Mouse (Mus musculus) embryonic facial prominence, embryonic 12.5 days (tissue): ENCODE results near the gene Nav2. TPM values are rescaled to one million over a fixed set of nuclear protein-coding genes. Genes with fewer than 3 reads are reported as not detected.

ENCODE experiments used
- ATAC-seq: fragments of 200-750 bp; cut with Nextera tagmentation; 2 replicates; pipeline ENCODE4 v1.8.0; 2017; ENCODE audit not compliant: insufficient number of reproducible peaks, insufficient read depth, low FRiP score, low TSS enrichment
- H3K27ac ChIP-seq: fragments of 300-500 bp; sonication (generic); 2 replicates; pipeline ENCODE4 v1.5.1; 2016; ENCODE audit warnings: mild to moderate bottlenecking
- H3K27me3 ChIP-seq: fragments of 300-500 bp; sonication (generic); 2 replicates; pipeline ENCODE4 v1.6.1; 2016; ENCODE audit warnings: mild to moderate bottlenecking, moderate library complexity
- H3K36me3 ChIP-seq: fragments of 300-500 bp; sonication (generic); 2 replicates; pipeline ENCODE4 v1.6.1; 2016; ENCODE audit warnings: mild to moderate bottlenecking
- H3K4me1 ChIP-seq: fragments of 300-500 bp; sonication (generic); 2 replicates; pipeline ENCODE4 v1.6.1; 2016
- H3K4me2 ChIP-seq: fragments of 300-500 bp; sonication (generic); replicated peaks from 2 replicates; pipeline ENCODE4 v1.6.1; 2016; ENCODE audit warnings: mild to moderate bottlenecking, moderate library complexity
- H3K4me3 ChIP-seq: fragments of 300-500 bp; sonication (generic); 2 replicates; pipeline ENCODE4 v1.5.1; 2016; ENCODE audit warnings: mild to moderate bottlenecking
- H3K9ac ChIP-seq: fragments of 300-500 bp; sonication (generic); 2 replicates; pipeline ENCODE4 v1.6.1; 2016; ENCODE audit warnings: mild to moderate bottlenecking, moderate library complexity
- H3K9me3 ChIP-seq: fragments of 300-500 bp; sonication (generic); 2 replicates; pipeline ENCODE4 v1.6.1; 2016; ENCODE audit warnings: mild to moderate bottlenecking, moderate library complexity
- WGBS: fragments of 180-500 bp; shearing (Covaris S2); methylation state at CpG from one replicate; pipeline ENCODE4 v1.1.7; 2016; 5-methylcytosine and 5-hydroxymethylcytosine counted together
- polyA plus RNA-seq: library from polyadenylated mRNA; unstranded; fragments of >200 nt; fragmentation: Nextera tagmentation; extraction: Ambion mirVana; gene quantifications from 2 replicates; pipeline ENCODE4 v1.2.1, GENCODE M21; 2016

Nav2 gene
- polyA plus RNA-seq, 1 experiment from 2014 or later = 14.2 TPM

- WGBS = 35% methylated on average over 2 of the region's 3 CpGs
- no peaks in the 10 kb centered on the region for H3K9me3 ChIP-seq
- H3K9ac ChIP-seq = no peak overlapping the region
- ATAC-seq = no peak
- H3K4me1 ChIP-seq = 0 out of 2 replicates have a peak, but pooled peaks cover 4% of the 10 kb centered on the region
- H3K4me3 ChIP-seq = no peak overlapping the region
- H3K4me2 ChIP-seq = no peak overlapping the region
- no peaks in the 10 kb centered on the region for H3K36me3 ChIP-seq
- no peak overlapping the region for H3K27ac ChIP-seq
- no peaks in the 10 kb centered on the region for H3K27me3 ChIP-seq
Observed at GRCm38 (mm10) chr7:49369006-49369405, 460.5 kb downstream of the Nav2 start.

GRCm38 (mm10) chr7:49369809-49370473 lies 461.4 kb downstream of the Nav2 start:
- Histone ChIP-seq H3K27me3 (no peaks in the 10 kb centered on the region; the same call in 1 of the 2 replicates), H3K4me2 (no peak overlapping the region), H3K36me3 (no peaks in the 10 kb centered on the region), H3K27ac (no peak overlapping the region), H3K9me3 (no peaks in the 10 kb centered on the region), H3K4me3 (no peak overlapping the region), H3K4me1 (0 out of 2 replicates have a peak, but pooled peaks cover 4% of the 10 kb centered on the region), H3K9ac (no peak overlapping the region)
- no peak for ATAC-seq
- 90% methylated on average over 10 of the region's 10 CpGs for WGBS

- WGBS = 95% methylated on average over 2 of the region's 2 CpGs
- no peaks in the 10 kb centered on the region for H3K9me3 ChIP-seq
- no peak overlapping the region for H3K4me3 ChIP-seq
- peaks cover 13% of the 10 kb centered on the region; the same call in 1 of the 2 replicates for H3K4me1 ChIP-seq
- H3K9ac ChIP-seq = no peak overlapping the region
- H3K4me2 ChIP-seq = no peak overlapping the region
- no peak for ATAC-seq
- no peak overlapping the region for H3K27ac ChIP-seq
- H3K36me3 ChIP-seq = no peaks in the 10 kb centered on the region
- H3K27me3 ChIP-seq = no peaks in the 10 kb centered on the region; the same call in 1 of the 2 replicates
Observed at GRCm38 (mm10) chr7:49371345-49371744, 462.8 kb downstream of the Nav2 start.

GRCm38 (mm10) chr7:49371972-49372371 lies 463.5 kb downstream of the Nav2 start:
- ATAC-seq = no peak
- WGBS = 81% methylated on average over 7 of the region's 7 CpGs

GRCm38 (mm10) chr7:49373173-49373572 lies 464.7 kb downstream of the Nav2 start:
- H3K4me1 ChIP-seq = peaks cover 13% of the 10 kb centered on the region; the same call in 1 of the 2 replicates
- H3K36me3 ChIP-seq = no peaks in the 10 kb centered on the region
- H3K27me3 ChIP-seq = no peaks in the 10 kb centered on the region; the same call in 1 of the 2 replicates
- H3K27ac ChIP-seq = no peak overlapping the region
- H3K4me3 ChIP-seq = no peak overlapping the region
- WGBS = 85% methylated on average over 1 of the region's 1 CpGs
- no peaks in the 10 kb centered on the region for H3K9me3 ChIP-seq
- ATAC-seq = no peak
- H3K4me2 ChIP-seq = no peak overlapping the region
- no peak overlapping the region for H3K9ac ChIP-seq

More at GRCm38 (mm10) chr7:49371972-49372371, 463.5 kb downstream of the Nav2 start:
- Histone ChIP-seq H3K4me3 (no peak overlapping the region), H3K9ac (no peak overlapping the region), H3K27me3 (no peaks in the 10 kb centered on the region; the same call in 1 of the 2 replicates), H3K4me2 (no peak overlapping the region), H3K4me1 (peaks cover 13% of the 10 kb centered on the region; the same call in 1 of the 2 replicates), H3K36me3 (no peaks in the 10 kb centered on the region), H3K9me3 (no peaks in the 10 kb centered on the region), H3K27ac (no peak overlapping the region)

GRCm38 (mm10) chr7:49373661-49374060 lies 465.1 kb downstream of the Nav2 start:
- Histone ChIP-seq H3K27ac (no peak overlapping the region), H3K36me3 (no peaks in the 10 kb centered on the region), H3K9ac (no peak overlapping the region), H3K9me3 (no peaks in the 10 kb centered on the region), H3K27me3 (no peaks in the 10 kb centered on the region; the same call in 1 of the 2 replicates), H3K4me3 (no peak overlapping the region), H3K4me2 (no peak overlapping the region), H3K4me1 (peaks cover 13% of the 10 kb centered on the region; the same call in 1 of the 2 replicates)
- ATAC-seq = no peak
- WGBS = 72% methylated on average over 3 of the region's 3 CpGs

- no peak for ATAC-seq
- H3K9me3 ChIP-seq = no peaks in the 10 kb centered on the region
- H3K4me2 ChIP-seq = no peak overlapping the region
- H3K27me3 ChIP-seq = no peaks in the 10 kb centered on the region; the same call in 1 of the 2 replicates
- WGBS = 25% methylated on average over 9 of the region's 9 CpGs
- no peak overlapping the region for H3K27ac ChIP-seq
- H3K36me3 ChIP-seq = no peaks in the 10 kb centered on the region
- peaks cover 13% of the 10 kb centered on the region; the same call in 1 of the 2 replicates for H3K4me1 ChIP-seq
- no peak overlapping the region for H3K4me3 ChIP-seq
- H3K9ac ChIP-seq = no peak overlapping the region
Observed at GRCm38 (mm10) chr7:49375499-49375974, 467.0 kb downstream of the Nav2 start.

GRCm38 (mm10) chr7:49378608-49379007 lies 470.1 kb downstream of the Nav2 start:
- Histone ChIP-seq H3K4me2 (no peak overlapping the region), H3K9ac (no peak overlapping the region), H3K27me3 (no peaks in the 10 kb centered on the region; the same call in 1 of the 2 replicates), H3K4me3 (no peak overlapping the region), H3K4me1 (peaks cover 13% of the 10 kb centered on the region; the same call in 1 of the 2 replicates), H3K9me3 (no peaks in the 10 kb centered on the region), H3K36me3 (no peaks in the 10 kb centered on the region), H3K27ac (no peak overlapping the region)
- WGBS = 51% methylated on average over 5 of the region's 5 CpGs
- ATAC-seq = no peak

- Histone ChIP-seq H3K4me1 (peaks cover 8% of the 10 kb centered on the region; the same call in 1 of the 2 replicates), H3K4me3 (no peak overlapping the region), H3K27ac (no peak overlapping the region), H3K27me3 (no peaks in the 10 kb centered on the region), H3K4me2 (no peak overlapping the region), H3K9ac (no peak overlapping the region), H3K36me3 (no peaks in the 10 kb centered on the region), H3K9me3 (no peaks in the 10 kb centered on the region)
- WGBS = 88% methylated on average over 9 of the region's 9 CpGs
- ATAC-seq = no peak
Observed at GRCm38 (mm10) chr7:49380940-49381339, 472.4 kb downstream of the Nav2 start.

- no peak; the same call in 1 of the 2 replicates for ATAC-seq
- Histone ChIP-seq H3K4me2 (no peak overlapping the region), H3K9ac (no peak overlapping the region), H3K4me1 (0 out of 2 replicates have a peak, but pooled peaks cover 8% of the 10 kb centered on the region), H3K36me3 (no peaks in the 10 kb centered on the region), H3K4me3 (no peak overlapping the region), H3K9me3 (no peaks in the 10 kb centered on the region), H3K27me3 (no peaks in the 10 kb centered on the region), H3K27ac (0 out of 2 replicates have a peak overlapping the region, but pooled peaks have one; percentile 18)
- 45% methylated on average over 10 of the region's 10 CpGs for WGBS
Observed at GRCm38 (mm10) chr7:49382884-49383283, 474.4 kb downstream of the Nav2 start.

- H3K36me3 ChIP-seq = no peaks in the 10 kb centered on the region
- no peak for ATAC-seq
- H3K9me3 ChIP-seq = no peaks in the 10 kb centered on the region
- H3K9ac ChIP-seq = no peak overlapping the region
- no peak overlapping the region for H3K4me3 ChIP-seq
- H3K27ac ChIP-seq = no peak overlapping the region
- peaks cover 12% of the 10 kb centered on the region; the same call in 1 of the 2 replicates for H3K4me1 ChIP-seq
- H3K27me3 ChIP-seq = no peaks in the 10 kb centered on the region
- H3K4me2 ChIP-seq = no peak overlapping the region
- 58% methylated on average over 2 of the region's 2 CpGs for WGBS
Observed at GRCm38 (mm10) chr7:49388137-49388536, 479.6 kb downstream of the Nav2 start.

- no peaks in the 10 kb centered on the region for H3K27me3 ChIP-seq
- no peak overlapping the region for H3K27ac ChIP-seq
- no peaks in the 10 kb centered on the region for H3K36me3 ChIP-seq
- no peak overlapping the region for H3K4me3 ChIP-seq
- ATAC-seq = no peak
- H3K4me2 ChIP-seq = no peak overlapping the region
- H3K4me1 ChIP-seq = peaks cover 13% of the 10 kb centered on the region; the same call in 1 of the 2 replicates
- no peak overlapping the region for H3K9ac ChIP-seq
- WGBS = 79% methylated on average over 3 of the region's 3 CpGs
- H3K9me3 ChIP-seq = peaks cover 4% of the 10 kb centered on the region; the same call in 1 of the 2 replicates
Observed at GRCm38 (mm10) chr7:49390312-49390711, 481.8 kb downstream of the Nav2 start.
